Mouse (Mus musculus) mammary gland, adult 2 months (tissue): ENCODE measurements around the gene Cyp3a11. TPM values are rescaled to one million over a fixed set of nuclear protein-coding genes. Genes with fewer than 3 reads are reported as not detected.

Source experiments
- polyA plus RNA-seq: library from polyadenylated mRNA; depleted of rRNA; stranded (reverse); fragments of >200 nt; gene quantifications from 2 replicates; pipeline ENCODE4 v1.2.3, GENCODE M21; 2012; ENCODE audit warnings: low replicate concordance; rRNA removed

Cyp3a11 gene
- polyA plus RNA-seq: 1.8 TPM in 1 of 2 replicates, not detected in the other

GRCm38 (mm10) chr5:145879688-145880087, at the start of gene Cyp3a11:
TSS of gene Cyp3a11 (minus strand) at chr5:145879964.

GRCm38 (mm10) chr5:145805796-145806195, 74.0 kb downstream of the Cyp3a11 start, which contains the start of gene Cyp3a44:
TSS of gene Cyp3a44 (minus strand) at chr5:145805874.

Other genes with a start within 250 kb of the Cyp3a11 start
- not detected in 2 replicates for gene Cyp3a41a, start 159.8 kb downstream of the Cyp3a11 start, polyA plus RNA-seq
- gene Cyp3a44, start 74.1 kb downstream of the Cyp3a11 start, polyA plus RNA-seq: not detected in 2 replicates
- gene Cyp3a25, start 129.7 kb upstream of the Cyp3a11 start, polyA plus RNA-seq: 0.24 TPM in 1 of 2 replicates, not detected in the other
- not detected in 2 replicates for gene Cyp3a59, start 199.3 kb upstream of the Cyp3a11 start, polyA plus RNA-seq